Mouse (Mus musculus) gastrocnemius, adult 18-20 months (tissue): ENCODE data around the gene Ldlrad3. TPM values are rescaled to one million over a fixed set of nuclear protein-coding genes. Genes with fewer than 3 reads are reported as not detected.

Experiments
- DNase-seq: peaks from one replicate; pipeline ENCODE4 v3.0.0; 2021; ENCODE audit warnings: low spot score
- total RNA-seq, 2 experiments: library from RNA; stranded (reverse); gene quantifications; 2 replicates each; pipeline ENCODE4 v1.2.3; 2021

Ldlrad3 gene
- total RNA-seq, 2 experiments from 2014 or later: 2.9 to 4.9 TPM

- DNase-seq: no peak
Observed at GRCm38 (mm10) chr2:102038895-102039667, 147.1 kb downstream of the Ldlrad3 start.

- DNase-seq: peak; percentile 46
Observed at GRCm38 (mm10) chr2:102038229-102038894, 147.8 kb downstream of the Ldlrad3 start.

GRCm38 (mm10) chr2:102036665-102037511 lies 149.3 kb downstream of the Ldlrad3 start:
- no peak for DNase-seq

- no peak for DNase-seq
Observed at GRCm38 (mm10) chr2:102034513-102034879, 151.7 kb downstream of the Ldlrad3 start.

- DNase-seq: no peak
Observed at GRCm38 (mm10) chr2:102033818-102034512, 152.2 kb downstream of the Ldlrad3 start.

GRCm38 (mm10) chr2:102032713-102033343 lies 153.4 kb downstream of the Ldlrad3 start:
- DNase-seq: no peak

GRCm38 (mm10) chr2:102030652-102031051 lies 155.5 kb downstream of the Ldlrad3 start:
- peak; percentile 69 for DNase-seq

GRCm38 (mm10) chr2:102030152-102030551 lies 156.0 kb downstream of the Ldlrad3 start:
- DNase-seq: no peak

GRCm38 (mm10) chr2:102029682-102030081 lies 156.5 kb downstream of the Ldlrad3 start:
- no peak for DNase-seq

GRCm38 (mm10) chr2:102027265-102027664 lies 158.9 kb downstream of the Ldlrad3 start:
- no peak for DNase-seq

GRCm38 (mm10) chr2:102026156-102026555 lies 160.0 kb downstream of the Ldlrad3 start:
- no peak for DNase-seq

GRCm38 (mm10) chr2:102024483-102024882 lies 161.7 kb downstream of the Ldlrad3 start:
- no peak for DNase-seq

GRCm38 (mm10) chr2:102021371-102022084 lies 164.7 kb downstream of the Ldlrad3 start:
- DNase-seq: no peak

GRCm38 (mm10) chr2:102020546-102020945 lies 165.6 kb downstream of the Ldlrad3 start:
- DNase-seq: no peak

- no peak for DNase-seq
Observed at GRCm38 (mm10) chr2:102014538-102015113, 171.6 kb downstream of the Ldlrad3 start.

GRCm38 (mm10) chr2:102011311-102011975 lies 174.7 kb downstream of the Ldlrad3 start:
- DNase-seq: no peak

GRCm38 (mm10) chr2:102009766-102010265 lies 176.4 kb downstream of the Ldlrad3 start:
- peak; percentile 19 for DNase-seq

GRCm38 (mm10) chr2:102006143-102006542 lies 180.0 kb downstream of the Ldlrad3 start:
- peak; percentile 14 for DNase-seq

GRCm38 (mm10) chr2:102005377-102006007 lies 180.7 kb downstream of the Ldlrad3 start:
- DNase-seq: no peak
